Mouse (Mus musculus): ENCODE measurements at regions not wholly inside any gene's neighbourhood (a gene's known extent, or its start where the extent isn't known, plus 50 kb on each side); places are given as distances from the start of the nearest gene placed in this dataset.

GRCm38 (mm10) chr9:69587096-69587495 is 133.7 kb downstream of the Anxa2 start:
- TF ChIP-seq CTCF (IDR thresholded peaks at IDR 0.05; ENCODE audit: low read depth, low read length): no peak
- TF ChIP-seq POLR2A (IDR thresholded peaks at IDR 0.05; ENCODE audit: extremely low read depth, insufficient read depth, low read length): no peak
